Mouse (Mus musculus) layer of hippocampus, adult 11-12 months (tissue): ENCODE measurements around the gene Ptpn3.
A peak's percentile ranks its signal among the peaks of the same experiment; 100 is the strongest.
"Not testable (repeated sequence)": the region's sequence is repeated elsewhere in the genome, so short reads cannot be mapped to it uniquely, and the experiment has no call there.

Source experiments
- DNase-seq: peaks from one replicate; pipeline ENCODE4 v3.0.0; 2022; ENCODE audit warnings: low spot score

Ptpn3 gene

DNA sequence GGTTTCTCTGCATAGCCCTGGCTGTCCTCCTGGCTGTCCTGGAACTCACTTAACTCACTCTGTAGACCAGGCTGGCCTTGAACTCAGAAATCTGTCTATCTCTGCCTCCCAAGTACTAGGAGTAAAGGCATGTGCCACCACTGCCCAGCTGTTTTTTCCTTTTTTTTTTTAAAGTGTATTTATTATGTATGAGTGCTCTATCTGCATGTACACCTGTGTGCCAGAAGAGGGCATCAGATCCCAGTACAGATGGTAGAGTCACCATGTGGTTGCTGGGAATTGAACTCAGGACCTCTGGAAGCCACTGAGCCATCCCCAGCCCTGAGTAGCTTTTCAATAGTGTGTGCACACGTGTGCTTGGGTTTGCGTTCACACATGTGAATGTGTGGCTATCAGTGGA lies 76.9 kb downstream of the Ptpn3 start:
- no peak for DNase-seq

GRCm38 (mm10) chr4:57217746-57218145 lies 83.9 kb downstream of the Ptpn3 start:
- DNase-seq = no peak

DNA sequence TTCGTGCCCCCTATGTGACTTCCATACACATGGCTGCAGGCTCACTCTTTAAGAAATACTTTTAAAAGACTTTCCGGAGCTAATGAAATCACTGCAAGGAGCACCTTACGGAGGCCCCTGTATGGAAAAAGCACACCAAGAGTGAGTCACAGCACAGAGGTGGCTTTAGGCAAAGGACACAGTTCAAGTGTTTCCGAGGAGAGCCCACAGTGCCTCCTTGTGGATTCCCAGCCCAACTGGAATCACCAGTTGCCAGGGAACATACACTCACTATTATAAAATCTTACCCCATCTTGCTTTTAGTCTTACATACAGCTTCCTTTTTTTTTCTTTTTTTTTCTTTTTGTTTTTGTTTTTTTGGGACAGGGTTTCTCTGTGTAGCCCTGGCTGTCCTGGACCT lies 85.1 kb downstream of the Ptpn3 start:
- DNase-seq = no peak

DNA sequence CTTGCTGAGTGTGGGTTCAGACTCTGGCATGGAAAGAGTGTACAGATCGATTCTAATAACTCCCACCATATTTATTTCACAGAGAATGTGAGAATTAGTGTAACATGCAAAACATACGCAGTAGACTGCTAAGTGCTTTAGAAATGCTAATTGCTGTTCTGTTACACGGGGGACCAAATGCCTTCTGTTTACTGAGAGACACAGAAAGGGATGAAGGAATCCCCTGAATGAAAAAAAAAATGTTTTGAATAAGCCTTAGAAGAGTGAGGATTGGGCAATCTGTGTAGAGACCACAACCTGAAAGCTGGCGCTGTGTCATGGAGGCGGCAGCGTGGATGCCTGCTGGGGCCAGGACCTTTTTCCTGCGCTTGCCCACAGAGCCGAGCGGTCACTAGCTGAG lies 86.8 kb downstream of the Ptpn3 start:
- no peak for DNase-seq

DNA sequence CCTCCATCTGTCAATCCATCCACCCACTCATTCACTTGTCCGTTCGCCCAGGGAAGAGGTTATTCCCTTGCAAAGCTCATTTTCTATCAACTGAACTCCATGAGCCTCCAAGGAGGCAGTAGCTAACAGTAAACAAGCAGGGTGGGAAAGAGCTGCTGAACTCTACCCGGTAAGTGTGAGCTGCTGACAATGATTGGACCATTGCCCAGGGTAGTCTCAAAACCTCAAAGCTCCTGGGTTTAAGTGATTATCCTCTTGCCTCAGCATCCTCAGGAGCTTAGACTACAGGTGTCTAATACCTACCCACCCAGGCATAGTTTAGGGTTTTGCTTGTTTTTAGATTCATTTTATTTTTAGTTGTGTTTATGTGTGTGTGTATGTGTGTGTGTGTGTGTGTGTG lies 87.5 kb downstream of the Ptpn3 start:
- DNase-seq = no peak

DNA sequence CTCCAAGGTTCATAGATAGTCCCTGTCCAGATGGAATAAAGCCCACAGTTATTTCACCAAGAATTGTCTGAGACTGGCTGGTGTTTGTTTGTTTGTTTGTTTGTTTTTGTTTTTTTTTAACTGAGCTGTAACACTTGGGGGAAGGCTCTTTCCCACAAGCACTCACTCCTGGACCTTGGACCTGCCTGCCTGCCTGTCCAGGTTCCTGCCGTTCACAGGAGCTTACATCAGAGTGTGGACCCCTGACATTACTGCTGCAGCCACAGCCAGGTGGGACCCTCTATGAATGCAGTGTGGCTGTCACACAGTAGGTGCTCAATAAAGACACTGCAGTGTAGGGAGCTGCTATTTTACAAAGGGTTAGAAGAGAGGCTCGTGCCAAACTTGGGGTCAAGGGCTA lies 89.9 kb downstream of the Ptpn3 start:
- no peak for DNase-seq

GRCm38 (mm10) chr4:57205908-57206307 lies 95.7 kb downstream of the Ptpn3 start:
- peak; percentile 26 for DNase-seq

DNA sequence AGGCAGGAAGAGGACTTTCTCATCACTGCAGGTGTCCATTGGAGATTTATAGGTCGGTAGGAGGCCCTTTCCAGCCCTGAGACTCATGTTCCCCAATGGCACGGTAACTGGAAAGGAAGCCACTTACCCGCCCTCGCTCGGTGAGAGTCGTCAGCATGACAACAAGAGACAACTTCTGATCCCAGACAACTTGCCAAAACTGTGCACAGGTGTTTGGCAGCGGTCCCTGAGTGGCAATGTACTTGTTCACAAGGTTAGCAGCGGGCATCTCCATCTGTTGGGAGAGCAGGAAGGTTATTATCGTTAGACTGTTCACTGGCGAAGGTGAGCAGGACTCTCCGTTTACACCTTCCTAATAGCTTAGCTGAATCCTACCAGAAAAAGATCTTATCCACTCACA lies 96.9 kb downstream of the Ptpn3 start:
- DNase-seq = no peak

GRCm38 (mm10) chr4:57202660-57203361 lies 98.8 kb downstream of the Ptpn3 start:
- DNase-seq = no peak

DNA sequence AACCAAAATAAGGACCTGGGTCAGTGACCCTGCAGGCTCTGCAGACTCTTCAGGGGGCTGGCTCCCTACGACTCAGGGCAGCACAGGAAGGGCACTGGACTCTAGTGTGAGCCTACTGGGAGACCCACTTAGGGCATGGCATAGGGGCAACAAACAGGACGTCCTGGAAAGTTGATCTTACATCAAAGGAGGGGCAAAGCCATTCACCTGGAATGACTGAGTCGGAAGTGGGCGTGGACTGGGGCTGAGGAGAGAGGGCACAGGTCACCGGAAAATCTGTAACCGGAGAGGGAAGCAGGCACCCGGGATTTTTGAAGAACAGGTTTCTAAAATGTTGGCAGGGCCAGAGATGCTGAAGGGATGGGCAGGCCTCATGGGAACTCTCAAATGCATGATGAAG lies 99.5 kb downstream of the Ptpn3 start:
- no peak for DNase-seq

- no peak for DNase-seq
Measured at GRCm38 (mm10) chr4:57200661-57201060, 101.0 kb downstream of the Ptpn3 start.

GRCm38 (mm10) chr4:57198666-57199393 lies 102.8 kb downstream of the Ptpn3 start:
- DNase-seq = not testable (repeated sequence)

DNA sequence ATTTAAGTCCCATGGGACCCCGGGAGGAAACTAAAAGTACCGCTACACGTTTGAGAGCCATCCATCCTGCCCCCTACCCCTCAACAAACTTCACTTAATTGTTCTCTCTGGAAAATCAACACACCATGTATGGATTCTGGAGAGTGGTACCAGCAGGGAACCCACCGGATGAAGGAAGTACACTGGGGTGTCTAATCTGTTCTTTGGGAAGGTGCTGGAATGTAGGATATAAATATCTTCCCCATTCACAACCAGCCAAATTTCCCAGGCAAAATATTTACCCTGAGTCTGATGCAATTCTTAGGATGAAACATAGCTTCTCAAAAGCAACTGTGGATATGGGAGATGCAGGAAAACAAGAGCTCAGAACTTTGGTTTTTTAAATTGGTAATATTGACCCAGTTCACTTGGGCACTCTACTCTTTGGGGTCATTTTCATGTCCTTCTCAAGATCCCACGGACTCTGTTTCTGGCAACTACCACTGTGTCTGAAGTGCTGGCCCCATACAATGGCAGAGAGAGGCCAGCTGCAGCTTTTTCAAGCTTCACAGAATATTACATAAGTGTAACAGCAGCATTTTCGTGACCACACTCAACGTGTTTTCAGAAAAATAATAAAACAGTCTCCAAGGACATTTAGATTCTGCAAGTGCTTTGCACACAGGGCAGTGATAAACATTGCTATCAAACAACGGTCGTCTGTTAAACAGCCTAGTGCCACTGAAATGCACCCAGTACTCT lies 109.9 kb downstream of the Ptpn3 start:
- no peak for DNase-seq

GRCm38 (mm10) chr4:57189881-57190280 lies 111.8 kb downstream of the Ptpn3 start:
- DNase-seq = no peak

GRCm38 (mm10) chr4:57186035-57186434 lies 115.6 kb downstream of the Ptpn3 start:
- DNase-seq = no peak

DNA sequence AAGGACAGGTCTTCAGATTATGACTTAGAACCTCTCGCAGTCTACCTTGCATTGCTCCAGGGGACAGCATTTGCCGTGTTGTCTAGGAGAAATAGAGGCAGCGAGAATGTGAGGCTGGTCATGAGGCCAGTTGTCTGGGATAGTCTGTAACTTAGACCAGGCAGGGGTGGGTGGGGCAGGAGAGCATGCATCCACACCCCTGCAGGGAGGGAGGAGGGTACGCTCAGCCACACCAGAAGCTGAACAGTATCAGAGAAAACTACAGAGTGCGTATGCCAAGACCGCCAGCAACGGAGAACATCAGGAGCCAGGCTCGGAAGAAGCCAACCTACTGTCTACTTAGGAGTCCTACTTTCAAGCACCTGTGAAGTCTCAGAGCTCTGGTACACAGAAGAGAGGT lies 116.2 kb downstream of the Ptpn3 start:
- no peak for DNase-seq

DNA sequence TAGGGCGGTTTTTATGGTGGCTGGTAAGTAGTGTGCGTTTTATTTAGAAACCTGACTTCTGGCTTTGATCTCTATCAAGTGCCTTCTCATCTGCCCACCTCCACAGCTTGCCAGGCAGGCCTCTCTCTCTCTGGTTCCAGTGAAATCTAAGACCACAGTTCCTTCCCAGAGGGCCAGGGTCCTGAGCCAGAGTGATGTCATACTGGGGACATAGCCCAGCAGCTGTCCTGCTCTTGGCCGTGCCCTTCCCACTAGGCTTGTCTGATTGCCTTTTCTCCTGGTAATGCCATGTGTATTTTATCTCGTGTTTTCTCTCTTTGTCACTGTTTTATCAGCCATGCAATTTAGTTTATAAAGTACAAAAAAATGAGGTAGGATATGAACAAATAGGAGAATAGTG lies 118.1 kb downstream of the Ptpn3 start:
- no peak for DNase-seq

GRCm38 (mm10) chr4:57181538-57181937 lies 120.1 kb downstream of the Ptpn3 start:
- DNase-seq = no peak

DNA sequence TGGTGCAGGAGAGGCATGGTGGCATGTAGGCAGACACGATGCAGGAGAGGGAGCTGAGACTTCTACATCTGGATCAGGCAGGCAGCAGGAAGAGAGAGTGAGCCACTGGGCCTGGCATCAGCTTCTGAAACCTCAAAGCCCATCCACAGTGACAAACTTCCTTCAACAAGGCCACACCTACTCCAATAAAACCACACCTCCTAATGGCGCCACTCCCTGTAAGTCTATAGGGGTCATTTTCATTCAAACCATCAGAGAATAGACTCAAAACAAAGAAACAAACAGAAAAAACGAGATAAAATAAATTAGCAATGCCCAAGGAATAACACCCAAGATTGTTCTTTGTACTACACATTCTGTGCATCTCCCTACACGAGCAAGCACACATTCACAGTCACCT lies 122.8 kb downstream of the Ptpn3 start:
- no peak for DNase-seq

DNA sequence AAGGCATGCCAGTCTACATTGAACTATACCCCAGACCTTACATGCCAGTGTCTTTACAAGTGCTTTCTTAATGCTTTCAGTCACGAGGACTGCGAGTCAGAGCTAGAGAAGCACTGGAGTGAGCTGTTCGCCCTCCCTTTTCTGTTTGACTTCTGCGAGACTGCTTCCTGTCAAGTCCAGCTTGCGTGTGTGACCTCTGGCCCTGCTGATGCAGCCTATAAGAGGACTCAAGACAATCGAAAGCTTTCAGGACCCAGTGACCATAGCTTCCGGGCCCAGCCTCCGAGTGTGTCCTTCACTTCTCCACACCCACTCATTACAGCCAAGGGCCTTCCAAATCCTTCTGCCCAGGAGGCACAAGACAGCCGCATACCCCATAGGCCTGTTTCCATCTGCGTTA lies 126.3 kb downstream of the Ptpn3 start:
- DNase-seq = no peak

DNA sequence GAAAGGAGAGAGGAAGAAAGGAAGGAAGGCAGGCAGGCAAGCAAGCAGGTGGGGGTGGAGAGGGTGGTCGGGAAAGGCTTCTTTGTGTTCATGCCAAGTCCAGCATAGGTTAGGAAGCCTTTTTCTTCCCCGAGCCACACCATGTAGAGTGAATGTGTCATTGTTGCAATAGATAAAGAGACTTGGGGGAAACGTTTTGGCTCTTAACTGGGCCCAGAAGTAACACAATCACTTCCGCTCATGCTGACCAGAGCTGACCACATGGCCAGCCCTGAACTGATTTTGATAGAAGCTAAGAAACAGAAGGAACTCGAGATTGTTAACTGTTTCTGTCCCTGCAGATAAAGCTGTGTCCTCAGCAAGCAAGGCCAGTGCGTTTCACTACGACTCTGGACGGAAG lies 128.8 kb downstream of the Ptpn3 start:
- no peak for DNase-seq

DNA sequence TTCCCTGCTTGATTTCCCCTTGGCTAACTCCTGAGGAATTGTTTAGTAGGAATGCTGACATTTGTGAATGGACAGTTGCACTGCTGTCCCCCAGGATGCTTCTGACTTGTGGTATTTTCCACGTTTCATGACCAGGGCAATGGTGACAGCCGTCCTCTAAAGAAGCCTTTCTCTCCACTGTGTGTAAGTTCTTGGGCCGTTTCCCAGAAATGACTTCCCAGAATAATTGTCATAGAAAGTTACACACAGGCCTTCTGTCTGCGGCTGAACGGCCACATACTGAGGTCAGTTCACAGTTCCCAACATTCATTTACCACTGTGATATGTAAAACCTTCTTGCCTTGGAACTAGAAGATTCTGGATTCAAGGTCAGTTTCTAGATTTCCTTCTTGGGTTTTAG lies 129.8 kb downstream of the Ptpn3 start:
- peak; percentile 45 for DNase-seq

DNA sequence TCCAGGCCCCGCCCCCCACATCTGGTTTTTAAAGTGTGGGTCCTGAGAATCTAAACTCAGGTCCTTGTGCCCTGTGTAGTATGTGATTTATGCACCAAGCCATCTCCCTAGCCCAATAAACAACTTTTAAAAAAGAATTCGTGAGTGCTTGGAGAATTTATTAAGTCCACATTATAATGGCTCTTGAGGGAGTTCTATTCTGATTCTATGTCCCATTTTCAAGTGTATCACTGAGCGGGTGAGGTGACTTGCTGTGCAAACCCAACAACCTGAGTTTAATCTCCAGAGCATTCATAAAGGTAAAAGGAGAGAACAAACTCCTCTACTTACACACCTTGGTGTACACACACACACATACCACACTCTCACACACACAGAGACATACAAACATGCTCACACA lies 133.0 kb downstream of the Ptpn3 start:
- DNase-seq = no peak
